Mouse (Mus musculus): ENCODE data around the gene Dnajb7. TPM values are rescaled to one million over a fixed set of nuclear protein-coding genes. Genes with fewer than 3 reads are reported as not detected.

Gene Dnajb7
- 0.08 TPM in 1 of 2 replicates, not detected in the other for polyA plus RNA-seq (2012; rRNA removed)

GRCm38 (mm10) chr15:81408199-81408598 is at the start of gene Dnajb7:
TSS of gene Dnajb7 (minus strand) at chr15:81408299.

DNA sequence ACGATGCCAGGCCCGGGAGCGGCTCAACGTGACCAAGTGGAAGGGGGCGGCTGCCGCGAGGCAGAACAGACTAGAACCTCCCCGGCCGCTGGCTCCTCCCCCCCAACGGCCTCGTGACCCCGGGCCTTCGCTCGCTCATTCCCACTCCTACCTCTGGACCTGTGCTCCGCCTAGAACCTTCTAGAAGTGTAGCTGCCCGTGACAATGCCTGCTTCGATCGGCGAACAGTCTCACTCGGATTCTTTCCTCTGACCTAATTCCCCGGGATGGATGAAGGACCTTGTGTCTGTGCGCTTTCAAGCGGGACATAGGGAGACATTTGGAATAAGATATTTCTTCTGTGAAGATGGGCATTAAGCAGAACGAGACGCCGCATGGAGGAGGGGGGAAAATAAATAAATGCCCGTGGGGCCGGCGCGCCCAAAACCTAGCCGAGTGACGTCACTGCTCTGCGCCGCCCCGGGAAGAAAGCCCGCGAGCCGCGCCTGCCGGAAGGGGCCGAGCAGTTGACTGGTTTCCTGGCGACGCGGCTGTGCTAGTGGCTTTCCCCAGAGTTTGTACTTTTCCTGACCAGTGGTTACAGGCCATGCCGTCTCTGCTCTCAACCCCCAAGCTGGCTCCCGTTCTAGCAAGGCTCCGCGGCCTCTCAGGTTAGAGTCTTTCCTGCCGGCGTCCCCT is 8.3 kb downstream of the Dnajb7 start, which contains the start of the genes St13 and Xpnpep3:
TSS of gene St13 (minus strand) at position 440 of the 678 bp plus-strand sequence.
TSS of gene Xpnpep3 (plus strand) at position 501 of the 678 bp plus-strand sequence.

DNA sequence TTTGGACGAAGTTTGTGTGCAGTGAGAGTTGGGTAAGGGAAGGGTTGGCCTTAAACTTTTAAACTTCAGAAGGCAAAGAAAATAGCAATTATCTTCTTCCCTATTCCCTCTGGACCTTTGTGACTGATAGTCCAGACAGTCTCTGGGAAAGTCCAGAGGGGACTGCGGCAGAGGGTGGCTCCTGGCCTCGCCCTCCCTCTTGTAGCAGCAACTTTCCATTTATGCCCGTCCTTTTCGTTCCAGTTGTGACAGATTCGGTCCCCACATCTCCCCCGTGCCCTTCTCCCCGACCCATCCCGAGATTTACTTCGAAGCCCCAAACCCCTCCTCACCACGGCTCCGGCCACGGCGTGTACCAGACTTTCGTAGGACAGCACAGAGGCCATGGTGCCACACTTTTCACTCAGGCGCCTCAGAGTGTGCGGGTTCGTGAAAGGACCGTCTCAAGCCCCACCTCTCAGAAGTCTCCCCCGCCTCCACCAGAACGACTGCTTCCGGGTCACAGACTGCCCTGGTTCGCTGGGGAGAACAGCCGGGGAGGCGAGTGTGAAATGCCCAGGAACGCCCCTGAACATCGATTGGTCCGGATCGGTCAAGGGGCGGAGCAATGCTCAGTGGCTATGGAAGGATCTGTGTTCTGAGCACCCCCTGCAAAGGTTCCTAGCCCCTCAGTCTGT is 47.6 kb downstream of the Dnajb7 start, which contains the start of gene Slc25a17:
TSS of gene Slc25a17 (minus strand) at position 468 of the 677 bp plus-strand sequence.

Other genes starting within 250 kb of the Dnajb7 start
- gene Mrtfa, start 217.5 kb downstream of the Dnajb7 start, polyA plus RNA-seq (2012; rRNA removed), result 28.5 and 31.4 TPM in 2 replicates
- 0.94 and 1.3 TPM in 2 replicates for gene Mchr1, start 172.8 kb downstream of the Dnajb7 start, polyA plus RNA-seq (2012; rRNA removed)
- gene Slc25a17, start 47.5 kb downstream of the Dnajb7 start, polyA plus RNA-seq (2012; rRNA removed), result 8.4 and 9.9 TPM in 2 replicates
- 6.7 and 7.9 TPM in 2 replicates for gene St13, start 8.2 kb downstream of the Dnajb7 start, polyA plus RNA-seq (2012; rRNA removed)
- 1.8 and 3.3 TPM in 2 replicates for gene Xpnpep3, start 8.2 kb downstream of the Dnajb7 start, polyA plus RNA-seq (2012; rRNA removed)
- 6.5 and 8.2 TPM in 2 replicates for gene Rbx1, start 58.0 kb upstream of the Dnajb7 start, polyA plus RNA-seq (2012; rRNA removed)
- gene Ep300, start 177.1 kb upstream of the Dnajb7 start, polyA plus RNA-seq (2012; rRNA removed), result 6.3 and 8.2 TPM in 2 replicates